Mouse (Mus musculus): Measurements from ENCODE around the gene Pex11g. TPM values are rescaled to one million over a fixed set of nuclear protein-coding genes. Genes with fewer than 3 reads are reported as not detected.

The Pex11g gene
- total and polyA plus RNA-seq, 3 experiments, result 1.3 to 5.9 (median 2.7) TPM

DNA sequence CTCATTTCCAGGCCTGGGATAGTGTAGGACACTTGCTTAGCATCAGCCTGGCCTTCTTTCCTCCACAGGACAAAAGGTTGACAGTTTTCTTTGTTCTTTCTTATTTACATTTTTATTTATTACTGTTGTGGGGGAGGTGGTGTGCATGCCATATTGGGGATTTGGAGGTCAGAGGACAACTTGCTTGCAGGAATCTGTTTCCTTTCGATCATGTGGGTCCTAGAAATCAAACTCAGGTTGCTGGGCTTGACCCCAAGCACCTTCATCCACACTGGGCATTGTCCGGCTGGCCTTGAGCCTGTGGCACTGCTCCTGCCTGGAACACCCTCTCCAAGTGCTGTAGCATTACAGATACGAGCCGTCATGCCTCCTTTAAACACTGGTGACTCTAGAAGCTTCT lies 50.6 kb downstream of the Pex11g start:
- Histone ChIP-seq H3K27me3 (replicated peaks) (no peaks in the 10 kb centered on the region), H3K36me3 (replicated peaks in 1 of 2; ENCODE audit: control insufficient read depth in 1 of 2, insufficient read depth in 1 of 2, low read length in 1 of 2) (no peaks in the 10 kb centered on the region), H3K9ac (ENCODE audit: insufficient read depth, low read depth) (no peak overlapping the region), H3K9me3 (replicated peaks; ENCODE audit: low read length) (no peaks in the 10 kb centered on the region), H3K79me2 (replicated peaks; ENCODE audit: control insufficient read depth, extremely low read depth, insufficient read depth, poor library complexity, severe bottlenecking) (no peaks in the 10 kb centered on the region), H3K4me2 (ENCODE audit: insufficient read depth, low read depth, poor library complexity, severe bottlenecking) (no peak overlapping the region), H3K4me1 (ENCODE audit: control insufficient read depth in 1 of 2, insufficient read depth in 2 of 2) (no peaks in the 10 kb centered on the region), H3K27ac (ENCODE audit: insufficient read depth, low read depth) (no peak overlapping the region), H3K4me3 (replicated peaks in 1 of 3; ENCODE audit: low read depth in 2 of 3, low read length in 2 of 3, poor library complexity in 1 of 3) (no peak overlapping the region)
- no peak for DNase-seq (ENCODE audit: extremely low read depth)
- in situ Hi-C loops (cut with MboI; ENCODE audit: low pct_ligation_motif_present, low pct_unique_long_range_greater_than_20kb, low sequenced_read_pairs) (no loop called here), dilution Hi-C loops (cut with MboI; ENCODE audit: extremely low pct_ligation_motif_present, extremely low pct_unique_long_range_greater_than_20kb, low sequenced_read_pairs) (no loop called here)
- TF ChIP-seq E2F4 (IDR thresholded peaks at IDR 0.05; ENCODE audit: insufficient replicate concordance, low read depth, low read length) (no peak), NELFE (IDR thresholded peaks at IDR 0.05; ENCODE audit: low read depth, low read length) (no peak), HCFC1 (IDR thresholded peaks at IDR 0.05; ENCODE audit: low read depth, low read length) (no peak), ZNF384 (IDR thresholded peaks at IDR 0.05; ENCODE audit: low read depth, low read length) (no peak), MEF2A (IDR thresholded peaks at IDR 0.05; ENCODE audit: borderline replicate concordance, low read depth, low read length) (no peak), SMC3 (IDR thresholded peaks at IDR 0.05; ENCODE audit: low read depth, low read length) (no peak), ZKSCAN1 (IDR thresholded peaks at IDR 0.05; ENCODE audit: borderline replicate concordance, low read depth, low read length) (no peak), POLR2A (IDR thresholded peaks at IDR 0.05; ENCODE audit: low read depth, low read length) (no peak), ZC3H11A (IDR thresholded peaks at IDR 0.05; ENCODE audit: low read depth, low read length) (no peak), SIN3A (IDR thresholded peaks at IDR 0.05; ENCODE audit: low read length) (no peak), GABPA (IDR thresholded peaks at IDR 0.05; ENCODE audit: insufficient replicate concordance, low read depth, low read length) (no peak), MYC (IDR thresholded peaks at IDR 0.05; ENCODE audit: low read depth, low read length) (no peak), NRF1 (IDR thresholded peaks at IDR 0.05; ENCODE audit: low read depth, low read length) (no peak), TBP (conservative IDR thresholded peaks at IDR 0.05; ENCODE audit: low read depth, low read length) (no peak)

DNA sequence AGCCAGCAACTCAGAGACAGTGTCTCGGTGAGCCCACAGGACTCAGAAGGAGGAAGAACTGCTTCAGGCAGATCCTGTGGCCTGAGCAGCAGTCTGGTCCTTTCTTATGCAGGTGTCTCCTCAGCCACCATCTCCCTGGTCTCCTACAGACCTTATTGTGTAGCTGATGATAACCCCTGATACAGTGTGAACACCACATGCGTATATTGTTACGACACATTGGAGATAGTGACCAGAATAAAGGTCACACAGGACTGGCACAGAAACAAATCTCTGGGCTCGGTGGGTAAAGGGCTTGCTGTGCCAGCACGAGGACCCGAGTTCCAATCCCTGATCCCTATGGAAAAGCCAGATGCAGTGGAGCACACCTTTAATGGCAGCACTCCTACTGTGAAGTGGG lies 51.8 kb downstream of the Pex11g start:
- dilution Hi-C loops (cut with MboI; ENCODE audit: extremely low pct_ligation_motif_present, extremely low pct_unique_long_range_greater_than_20kb, low sequenced_read_pairs) (no loop called here), in situ Hi-C loops (cut with MboI; ENCODE audit: low pct_ligation_motif_present, low pct_unique_long_range_greater_than_20kb, low sequenced_read_pairs) (no loop called here)
- no peaks in the 10 kb centered on the region for H3K36me3 ChIP-seq (replicated peaks in 1 of 2; ENCODE audit: control insufficient read depth in 1 of 2, insufficient read depth in 1 of 2, low read length in 1 of 2)

More for the DNA sequence above, 51.8 kb downstream of the Pex11g start:
- Histone ChIP-seq H3K9me3 (replicated peaks; ENCODE audit: low read length) (no peaks in the 10 kb centered on the region), H3K4me1 (ENCODE audit: control insufficient read depth in 1 of 2, insufficient read depth in 2 of 2) (0 out of 4 replicates have a peak, but pooled peaks cover 0 to 3% of the 10 kb centered on the region in 2 experiments), H3K79me2 (replicated peaks; ENCODE audit: control insufficient read depth, extremely low read depth, insufficient read depth, poor library complexity, severe bottlenecking) (no peaks in the 10 kb centered on the region), H3K27ac (ENCODE audit: insufficient read depth, low read depth) (no peak overlapping the region), H3K27me3 (replicated peaks) (no peaks in the 10 kb centered on the region), H3K4me2 (ENCODE audit: insufficient read depth, low read depth, poor library complexity, severe bottlenecking) (no peak overlapping the region), H3K9ac (ENCODE audit: insufficient read depth, low read depth) (no peak overlapping the region), H3K4me3 (replicated peaks in 1 of 3; ENCODE audit: low read depth in 2 of 3, low read length in 2 of 3, poor library complexity in 1 of 3) (no peak overlapping the region)
- no peak for TF ChIP-seq MAZ (IDR thresholded peaks at IDR 0.05; ENCODE audit: low read depth, low read length)
- TF ChIP-seq UBTF (IDR thresholded peaks at IDR 0.05; ENCODE audit: low read depth, low read length), result no peak
- TF ChIP-seq SMC3 (IDR thresholded peaks at IDR 0.05; ENCODE audit: low read depth, low read length), result no peak
- no peak for TF ChIP-seq USF1 (IDR thresholded peaks at IDR 0.05; ENCODE audit: low read depth, low read length)
- TF ChIP-seq ZMIZ1 (IDR thresholded peaks at IDR 0.05; ENCODE audit: low read depth, low read length), result no peak
- TF ChIP-seq ZNF384 (IDR thresholded peaks at IDR 0.05; ENCODE audit: low read depth, low read length), result no peak
- DNase-seq (ENCODE audit: extremely low read depth), result no peak

All from CH12.LX (cell line).